Mouse (Mus musculus) layer of hippocampus, postnatal 10 days (tissue): Measurements from ENCODE around the gene Babam1. TPM values are rescaled to one million over a fixed set of nuclear protein-coding genes. Genes with fewer than 3 reads are reported as not detected.
"Not testable (repeated sequence)": the region's sequence is repeated elsewhere in the genome, so short reads cannot be mapped to it uniquely, and the experiment has no call there.

Source experiments
- DNase-seq, 2 experiments: peaks; one replicate each; pipeline ENCODE4 v3.0.0; 2021; ENCODE audit warnings: low spot score in 2 of 2
- total RNA-seq, 2 experiments: library from RNA; stranded (reverse); gene quantifications; 2 replicates each; pipeline ENCODE4 v1.2.3; 2021

Babam1 gene
- total RNA-seq, 2 experiments from 2014 or later, result 78.7 to 82.2 TPM

DNA sequence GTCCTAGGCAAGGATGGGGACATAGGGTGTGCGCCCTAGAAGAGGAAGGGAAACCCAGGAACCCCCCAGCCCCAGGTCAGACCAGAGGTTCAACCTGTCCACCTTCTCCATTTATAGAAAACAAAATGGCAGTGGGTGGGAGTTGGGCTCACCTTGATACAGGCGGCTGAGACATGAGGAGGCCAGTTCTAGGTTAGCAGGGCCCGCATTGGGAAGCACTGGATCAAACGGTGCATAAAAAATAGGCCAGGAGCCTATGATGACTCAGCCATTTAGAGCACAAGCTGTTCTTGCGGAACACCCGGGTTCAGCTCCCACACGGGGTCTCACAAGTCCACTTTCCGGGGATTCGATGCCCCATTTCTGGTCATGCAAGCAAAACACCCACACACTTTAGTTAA, 8.3 kb downstream of the Babam1 start:
- no peak for DNase-seq

DNA sequence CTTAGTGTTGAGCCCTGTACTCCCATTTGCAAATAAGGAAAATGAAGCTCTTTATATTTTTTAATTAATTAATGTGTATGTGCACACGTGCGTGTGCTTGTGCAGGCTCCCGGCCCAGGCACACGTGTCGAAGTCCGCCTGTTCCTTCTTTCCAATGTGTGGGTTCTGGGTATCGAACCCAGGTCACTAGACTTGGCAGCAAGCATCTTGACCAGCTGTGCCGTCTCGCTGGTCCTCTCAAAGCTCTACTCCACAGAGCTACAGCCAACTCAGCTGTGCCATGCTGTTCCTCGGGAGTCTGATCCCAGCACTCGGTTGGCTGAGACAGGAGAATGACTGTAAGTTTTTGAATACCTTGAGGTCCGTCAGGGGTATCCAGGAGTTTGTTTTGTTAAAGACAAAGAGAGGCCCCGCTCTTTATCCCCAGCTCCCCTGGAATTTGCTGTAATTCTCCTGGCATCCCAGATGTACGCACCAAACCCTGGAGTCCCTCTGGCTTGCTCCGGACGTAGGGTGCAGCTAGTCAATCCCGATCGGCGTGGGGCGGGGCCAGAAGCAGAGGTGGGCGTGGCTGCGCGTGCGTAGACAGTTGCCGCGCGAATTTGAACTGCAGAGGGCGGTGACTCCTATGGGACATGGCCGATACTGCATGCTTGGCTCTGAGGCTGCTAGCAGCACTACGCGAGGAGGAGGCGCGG, 8.9 kb downstream of the Babam1 start, which contains the start of gene Ankle1:
Gene Ankle1 (plus strand): TSS at position 610 of the 698 bp plus-strand sequence.
- peak; percentile 97 for DNase-seq

DNA sequence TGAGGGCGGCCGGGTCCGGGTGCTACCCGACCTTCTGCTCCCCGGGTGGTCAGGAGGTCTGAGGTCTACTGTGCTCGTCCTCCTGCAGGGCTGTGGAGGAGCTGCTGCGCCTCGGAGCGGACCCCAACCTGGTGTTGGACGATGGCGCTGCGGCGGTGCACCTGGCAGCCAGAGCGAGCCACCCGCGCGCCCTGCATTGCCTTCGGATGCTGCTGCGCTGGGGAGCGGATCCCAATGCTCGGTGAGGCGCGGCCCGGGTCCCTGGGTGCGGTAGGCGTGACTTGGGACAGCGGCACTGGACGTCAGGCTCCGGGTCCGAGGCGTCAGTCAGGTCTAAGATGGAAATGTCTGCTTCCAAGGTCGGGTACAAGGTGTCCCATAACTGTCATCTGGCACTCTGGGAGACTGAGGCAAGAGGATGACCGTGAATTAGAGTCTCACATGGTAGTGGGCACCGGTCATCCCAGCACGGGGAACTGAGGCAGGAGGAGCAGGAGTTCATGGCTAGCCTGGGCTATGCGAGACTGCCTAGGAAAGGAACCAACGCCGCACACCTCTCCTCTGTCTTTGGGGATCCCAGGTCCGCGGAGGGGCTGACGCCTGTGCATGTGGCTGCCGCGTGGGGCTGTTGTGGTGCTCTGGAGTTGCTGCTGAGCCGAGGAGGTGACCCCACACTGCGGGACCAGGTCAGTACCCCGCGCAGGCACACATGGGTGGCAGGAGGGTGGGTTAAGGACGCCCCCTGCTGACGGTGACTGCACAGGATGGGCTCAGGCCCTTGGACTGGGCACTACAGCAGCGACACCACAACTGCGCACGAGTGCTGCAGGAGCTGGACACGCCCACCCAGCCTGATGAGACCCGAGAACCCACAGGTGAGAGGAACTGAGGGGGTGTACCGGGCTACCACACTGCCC, 9.7 kb downstream of the Babam1 start:
- DNase-seq, result peak; percentile 45 to 59

DNA sequence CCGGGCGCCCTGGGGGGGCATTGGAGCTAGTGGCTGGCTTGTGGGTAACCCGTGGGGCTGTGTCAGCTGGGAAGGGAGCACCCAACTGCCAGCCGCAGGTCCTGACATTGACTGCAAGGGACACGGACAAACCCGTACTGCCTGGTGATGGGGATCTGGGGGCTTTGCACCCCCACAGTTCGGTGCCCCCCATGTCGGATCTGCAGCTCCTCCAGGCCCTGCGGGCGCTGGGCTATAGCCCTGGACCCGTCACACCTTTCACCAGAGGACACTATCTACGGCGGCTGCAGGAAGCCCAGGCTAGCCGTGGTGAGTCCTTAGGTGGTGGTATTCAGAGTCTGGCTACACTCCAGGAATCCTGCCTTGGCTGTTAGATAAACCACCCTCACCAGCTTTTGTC, 10.8 kb downstream of the Babam1 start:
- DNase-seq, result no peak

DNA sequence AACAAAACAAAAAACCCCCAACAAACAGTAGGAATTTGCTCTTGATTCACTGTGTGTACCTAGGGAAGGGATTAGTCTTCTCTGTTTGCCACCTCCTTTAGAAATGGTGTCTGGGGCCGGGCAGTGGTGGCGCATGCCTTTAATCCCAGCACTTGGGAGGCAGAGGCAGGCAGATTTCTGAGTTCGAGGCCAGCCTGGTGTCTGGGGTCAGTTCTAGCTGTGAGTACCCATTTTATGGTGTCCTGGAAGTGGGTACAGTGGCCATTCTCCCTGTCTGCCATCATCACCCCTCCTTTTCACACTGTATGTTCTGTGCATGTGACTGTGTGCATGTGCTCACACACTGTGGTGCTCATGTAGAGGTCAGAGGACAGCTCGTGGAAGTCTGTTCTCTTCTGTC, 11.6 kb downstream of the Babam1 start:
- DNase-seq, result no peak

GRCm38 (mm10) chr8:71411535-71412273, 15.0 kb downstream of the Babam1 start:
- DNase-seq, result no peak

DNA sequence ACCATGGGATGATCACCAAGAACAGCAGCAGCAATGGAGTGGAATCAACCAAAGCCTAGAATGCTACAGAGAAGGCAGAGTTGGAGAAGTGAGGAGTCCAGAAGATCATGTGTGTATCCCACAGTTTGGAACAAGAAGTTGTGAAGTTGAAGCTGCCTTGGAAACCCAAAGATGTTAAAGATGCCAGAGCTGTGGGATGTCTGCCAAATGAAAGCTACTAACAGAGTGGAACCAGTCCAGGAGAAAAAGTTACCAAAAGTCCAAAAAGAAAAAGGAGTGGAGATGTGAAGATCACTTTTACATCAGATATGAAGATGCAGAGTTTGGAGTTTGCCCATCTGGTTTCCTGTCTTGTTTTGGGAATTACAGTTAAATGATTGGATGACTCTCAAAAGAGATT, 25.5 kb downstream of the Babam1 start:
- DNase-seq, result no peak

- not testable (repeated sequence) for DNase-seq
Measured at GRCm38 (mm10) chr8:71432935-71433334, 36.3 kb downstream of the Babam1 start.

DNA sequence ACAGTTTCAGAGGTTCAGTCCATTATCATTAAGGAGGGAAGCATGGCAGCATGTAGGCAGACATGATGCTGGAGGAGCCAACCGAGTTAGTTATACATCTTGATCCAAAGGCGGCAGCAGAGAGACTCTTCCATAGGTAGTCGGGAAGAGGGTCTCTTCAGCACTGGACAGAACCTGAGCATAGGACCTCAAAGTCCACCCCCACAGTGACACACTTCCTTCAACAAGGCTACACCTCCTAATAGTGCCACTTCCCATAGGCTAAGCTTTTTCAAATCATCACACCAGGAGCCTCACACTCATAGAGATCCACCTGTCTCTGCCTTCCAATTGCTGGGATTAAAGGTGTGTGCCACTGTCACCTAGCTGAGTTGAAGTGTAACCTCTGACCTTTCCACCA, 40.4 kb downstream of the Babam1 start:
- no peak for DNase-seq

DNA sequence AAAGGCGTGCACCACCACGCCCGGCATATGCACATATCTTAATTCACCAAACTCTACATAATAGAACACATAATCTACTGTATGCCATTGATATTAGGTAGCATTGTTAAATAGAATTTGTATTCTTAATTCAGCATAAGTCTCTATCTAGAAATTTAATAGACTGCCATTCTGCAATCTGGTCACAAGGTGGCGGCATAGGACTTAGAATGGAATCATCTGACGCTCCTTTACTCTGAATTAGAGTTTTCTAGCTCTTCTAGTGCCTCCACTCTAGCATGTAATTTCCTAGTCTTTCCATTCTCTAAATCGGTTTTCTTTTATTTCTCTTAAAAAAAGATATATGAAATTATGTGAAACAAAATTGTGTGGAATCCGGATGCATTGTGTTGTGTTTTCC, 44.7 kb downstream of the Babam1 start:
- DNase-seq, result peak; percentile 70

DNA sequence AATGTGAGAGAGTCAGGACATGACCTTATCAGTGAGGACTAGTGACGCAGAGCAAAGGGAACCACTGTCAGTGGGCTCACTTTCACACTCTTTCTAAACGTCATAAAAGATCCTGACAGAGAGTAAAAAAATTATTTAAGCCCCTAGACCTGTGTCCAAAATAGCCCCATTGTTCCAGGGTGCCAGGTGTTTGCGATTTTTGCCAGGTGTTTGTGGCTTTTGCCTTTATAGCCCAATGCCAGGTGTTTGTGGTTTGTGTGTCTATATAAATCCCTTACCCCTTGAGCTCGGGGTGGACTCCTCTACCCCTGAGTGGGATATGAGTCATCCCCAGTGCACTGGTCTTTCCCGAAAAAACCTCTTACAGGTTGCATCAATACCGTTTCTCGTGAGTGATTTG, 48.4 kb downstream of the Babam1 start:
- DNase-seq, result no peak

DNA sequence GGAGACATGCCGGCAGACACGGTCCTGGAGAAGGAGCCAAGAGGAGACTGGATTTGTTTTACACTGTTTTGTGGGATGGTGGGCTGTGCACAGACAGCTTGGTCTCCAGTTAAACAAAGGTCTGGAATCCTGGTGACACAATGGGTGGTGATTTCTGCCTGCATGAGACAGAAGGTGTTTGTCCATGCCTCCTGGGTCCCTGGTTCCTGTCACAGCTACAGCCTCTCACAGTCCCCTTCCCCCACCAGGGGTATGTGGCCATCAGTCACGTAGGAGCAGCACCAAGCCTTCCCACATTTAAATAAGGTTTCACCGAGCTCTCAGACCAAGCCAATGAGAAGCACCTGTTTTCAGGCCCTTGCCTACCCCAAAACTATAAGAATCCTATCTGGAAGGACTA, 54.7 kb downstream of the Babam1 start:
- no peak for DNase-seq

GRCm38 (mm10) chr8:71451777-71452176, 55.1 kb downstream of the Babam1 start:
- DNase-seq, result no peak

GRCm38 (mm10) chr8:71452669-71453068, 56.0 kb downstream of the Babam1 start:
- no peak for DNase-seq

Other genes with a start within 250 kb of the Babam1 start
- gene Myo9b, start 124.1 kb upstream of the Babam1 start, total RNA-seq, result 10 to 100 TPM; 33.2 to 36.6 TPM
- gene Haus8, start 123.9 kb upstream of the Babam1 start, total RNA-seq, result 10 to 100 TPM; 19.0 to 22.3 TPM
- 100 to 1,000 TPM in 1 of 2 experiments, 10 to 100 TPM in 1; 97.9 to 108 TPM for gene Use1, start 30.0 kb upstream of the Babam1 start, total RNA-seq
- 10 to 100 TPM; 17.2 to 17.6 TPM for gene Ocel1, start 25.6 kb upstream of the Babam1 start, total RNA-seq
- gene Nr2f6, start 14.9 kb upstream of the Babam1 start, total RNA-seq, result 10 to 100 TPM; 32.2 to 32.5 TPM
- 1 to 10 TPM; 6.7 to 7.3 TPM for gene Ushbp1, start 1.1 kb upstream of the Babam1 start, total RNA-seq
- 1 to 10 TPM; 2.2 to 2.7 TPM for gene Ankle1, start 9.1 kb downstream of the Babam1 start, total RNA-seq
- 100 to 1,000 TPM; 145 to 159 TPM for gene Abhd8, start 66.8 kb downstream of the Babam1 start, total RNA-seq
- 10 to 100 TPM; 59.5 to 69.2 TPM for gene Mrpl34, start 68.1 kb downstream of the Babam1 start, total RNA-seq
- gene Dda1, start 72.3 kb downstream of the Babam1 start, total RNA-seq, result 100 to 1,000 TPM; 128 to 130 TPM
- gene Ano8, start 89.1 kb downstream of the Babam1 start, total RNA-seq, result 10 to 100 TPM; 64.3 to 71.5 TPM
- gene Gtpbp3, start 91.2 kb downstream of the Babam1 start, total RNA-seq, result 10 to 100 TPM; 26.4 to 29.4 TPM
- 1 to 10 TPM; 8.1 to 9.2 TPM for gene Plvap, start 114.9 kb downstream of the Babam1 start, total RNA-seq
- gene Ccdc194, start 128.8 kb downstream of the Babam1 start, total RNA-seq, result not detected
- 1 to 10 TPM; 4.1 to 4.8 TPM for gene Bst2, start 140.6 kb downstream of the Babam1 start, total RNA-seq
- 10 to 100 TPM; 36.9 to 40.7 TPM for gene Mvb12a, start 146.1 kb downstream of the Babam1 start, total RNA-seq
- not detected for gene Tmem221, start 162.0 kb downstream of the Babam1 start, total RNA-seq
- not detected for gene Nxnl1, start 169.7 kb downstream of the Babam1 start, total RNA-seq
- gene Slc27a1, start 172.0 kb downstream of the Babam1 start, total RNA-seq, result 10 to 100 TPM; 76.8 to 92.7 TPM
- 10 to 100 TPM; 75.1 to 81.0 TPM for gene Pgls, start 195.3 kb downstream of the Babam1 start, total RNA-seq
- 1 to 10 TPM; 4.6 to 5.8 TPM for gene Fam129c, start 200.8 kb downstream of the Babam1 start, total RNA-seq
- gene Colgalt1, start 214.1 kb downstream of the Babam1 start, total RNA-seq, result 10 to 100 TPM; 65.8 to 77.0 TPM